Mouse (Mus musculus) heart, postnatal 0 days (tissue): ENCODE results near the gene Tank. TPM values are rescaled to one million over a fixed set of nuclear protein-coding genes. Genes with fewer than 3 reads are reported as not detected.

Experiments used
- ATAC-seq: fragments of 200-750 bp; cut with Nextera tagmentation; 2 replicates; pipeline ENCODE4 v1.8.0; 2017; ENCODE audit warnings: low read depth, moderate number of reproducible peaks, moderate library complexity; ENCODE audit not compliant: insufficient read depth
- DNase-seq: peaks from one replicate; pipeline ENCODE4 v3.0.0-alpha.2; 2016; ENCODE audit warnings: low spot score
- H3K27ac ChIP-seq: fragments of 300-500 bp; sonication (generic); 2 replicates; pipeline ENCODE4 v1.5.1; 2014; ENCODE audit warnings: low read depth, mild to moderate bottlenecking
- H3K27me3 ChIP-seq: fragments of 300-500 bp; sonication (generic); 2 replicates; pipeline ENCODE4 v1.6.1; 2014; ENCODE audit warnings: low read length, mixed read lengths; ENCODE audit not compliant: control insufficient read depth, insufficient read depth
- H3K36me3 ChIP-seq: fragments of 300-500 bp; sonication (generic); replicated peaks from 2 replicates; pipeline ENCODE4 v1.6.1; 2014; ENCODE audit warnings: low read length, mixed read lengths; ENCODE audit not compliant: control insufficient read depth, insufficient read depth
- H3K4me1 ChIP-seq: fragments of 300-500 bp; sonication (generic); 2 replicates; pipeline ENCODE4 v1.6.1; 2014; ENCODE audit warnings: antibody characterized with exemption; ENCODE audit not compliant: control insufficient read depth, insufficient read depth
- H3K4me2 ChIP-seq: fragments of 300-500 bp; sonication (generic); 2 replicates; pipeline ENCODE4 v1.6.1; 2014; ENCODE audit warnings: low read depth, mild to moderate bottlenecking, low read length, moderate library complexity
- H3K4me3 ChIP-seq: fragments of 300-500 bp; sonication (generic); 2 replicates; pipeline ENCODE4 v1.5.1; 2014; ENCODE audit warnings: low read depth, low read length
- H3K9ac ChIP-seq: fragments of 300-500 bp; sonication (generic); replicated peaks from 2 replicates; pipeline ENCODE4 v1.6.1; 2014; ENCODE audit warnings: low read depth, low read length, mixed read lengths
- H3K9me3 ChIP-seq: fragments of 300-500 bp; sonication (generic); replicated peaks from 2 replicates; pipeline ENCODE4 v1.6.1; 2016; ENCODE audit warnings: low read length; ENCODE audit not compliant: control insufficient read depth
- CTCF ChIP-seq: IDR thresholded peaks from 2 replicates; pipeline ENCODE4 v1.5.1; 2016; ENCODE audit warnings: antibody characterized with exemption, control low read depth, low read depth
- EP300 ChIP-seq: IDR thresholded peaks from 2 replicates; pipeline ENCODE4 v1.6.1; 2016; ENCODE audit warnings: antibody characterized with exemption, low read depth
- WGBS: fragments of 180-500 bp; shearing (Covaris S2); extraction: QIAGEN DNeasy Blood & Tissue Kit; methylation state at CpG from one replicate; pipeline ENCODE4 v1.1.7; 2014; 5-methylcytosine and 5-hydroxymethylcytosine counted together
- polyA plus RNA-seq: library from polyadenylated mRNA; unstranded; fragments of >200 nt; fragmentation: Nextera tagmentation; extraction: Ambion mirVana; gene quantifications from 2 replicates; pipeline ENCODE4 v1.2.1, GENCODE M21; 2015
- total RNA-seq: library from RNA; depleted of rRNA; stranded (reverse); fragments of >200 nt; gene quantifications from 2 replicates; pipeline ENCODE4 v1.2.3, GENCODE M21; 2014; ENCODE audit warnings: low replicate concordance; rRNA removed

Tank gene
- total RNA-seq (17.3 and 21.0 TPM in 2 replicates), polyA plus RNA-seq (22.2 and 22.9 TPM in 2 replicates)

- DNase-seq, result no peak
- H3K4me2 ChIP-seq, result peak within 1 kb of the TSS; percentile 12; the same call in 1 of the 2 replicates
- TF ChIP-seq CTCF, result no peak
- no peak for TF ChIP-seq EP300
Observed at GRCm38 (mm10) chr2:61578433-61578832, at the start of gene Tank. TSS of gene Tank (plus strand) at chr2:61578585.

GRCm38 (mm10) chr2:61532326-61532725, 46.1 kb upstream of the Tank start:
- Histone ChIP-seq H3K9ac (no peak overlapping the region), H3K4me1 (no peaks in the 10 kb centered on the region), H3K27me3 (no peaks in the 10 kb centered on the region), H3K4me3 (no peak overlapping the region), H3K4me2 (no peak overlapping the region), H3K36me3 (no peaks in the 10 kb centered on the region), H3K9me3 (no peaks in the 10 kb centered on the region), H3K27ac (no peak overlapping the region)
- no peak for TF ChIP-seq EP300
- no peak for TF ChIP-seq CTCF
- 77% methylated on average over 3 of the region's 3 CpGs for WGBS
- no peak for DNase-seq
- ATAC-seq, result no peak

More at GRCm38 (mm10) chr2:61578433-61578832, at the start of gene Tank:
- H3K9me3 ChIP-seq, result no peaks in the 10 kb centered on the region
- H3K36me3 ChIP-seq, result no peaks in the 10 kb centered on the region
- 79% methylated on average over 10 of the region's 10 CpGs for WGBS
- H3K9ac ChIP-seq, result no peak within 1 kb of the TSS
- ATAC-seq, result no peak
- no peak within 1 kb of the TSS for H3K4me3 ChIP-seq
- no peak within 1 kb of the TSS for H3K27ac ChIP-seq
- no peaks in the 10 kb centered on the region for H3K4me1 ChIP-seq
- no peaks in the 10 kb centered on the region for H3K27me3 ChIP-seq

GRCm38 (mm10) chr2:61533131-61533530, 45.3 kb upstream of the Tank start:
- Histone ChIP-seq H3K4me3 (no peak overlapping the region), H3K27me3 (no peaks in the 10 kb centered on the region), H3K4me1 (no peaks in the 10 kb centered on the region), H3K36me3 (no peaks in the 10 kb centered on the region), H3K27ac (no peak overlapping the region), H3K9me3 (no peaks in the 10 kb centered on the region), H3K4me2 (no peak overlapping the region), H3K9ac (no peak overlapping the region)
- no peak for ATAC-seq
- 64% methylated on average over 2 of the region's 2 CpGs for WGBS
- TF ChIP-seq EP300 (no peak), CTCF (no peak)
- DNase-seq, result no peak

DNA sequence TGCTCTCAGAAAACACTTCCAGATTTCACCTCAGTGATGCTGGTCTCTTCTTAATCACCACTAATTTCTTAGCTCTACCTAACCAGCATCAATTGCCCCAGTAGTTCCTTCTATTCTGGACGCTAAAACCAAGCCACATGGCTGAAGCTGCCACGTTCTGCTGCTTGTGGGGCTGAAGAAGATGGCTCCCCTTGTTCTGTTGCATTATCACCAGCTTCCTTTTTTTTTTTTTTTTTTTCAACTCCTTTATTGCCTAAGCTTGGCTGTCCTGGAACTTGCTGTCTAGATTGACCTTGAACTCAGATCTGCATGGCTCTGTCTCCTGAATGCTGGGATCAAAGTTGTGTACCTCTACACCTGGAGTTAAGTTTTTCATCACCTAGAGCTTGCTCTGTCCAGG, 41.5 kb upstream of the Tank start:
- Histone ChIP-seq H3K4me2 (no peak overlapping the region), H3K9me3 (no peaks in the 10 kb centered on the region), H3K27me3 (no peaks in the 10 kb centered on the region), H3K4me3 (no peak overlapping the region), H3K4me1 (no peaks in the 10 kb centered on the region), H3K9ac (no peak overlapping the region), H3K36me3 (no peaks in the 10 kb centered on the region), H3K27ac (no peak overlapping the region)
- DNase-seq (no peak), ATAC-seq (no peak)
- 78% methylated on average over 2 of the region's 2 CpGs for whole genome bisulfite sequencing
- TF ChIP-seq EP300, result no peak
- no peak for TF ChIP-seq CTCF

DNA sequence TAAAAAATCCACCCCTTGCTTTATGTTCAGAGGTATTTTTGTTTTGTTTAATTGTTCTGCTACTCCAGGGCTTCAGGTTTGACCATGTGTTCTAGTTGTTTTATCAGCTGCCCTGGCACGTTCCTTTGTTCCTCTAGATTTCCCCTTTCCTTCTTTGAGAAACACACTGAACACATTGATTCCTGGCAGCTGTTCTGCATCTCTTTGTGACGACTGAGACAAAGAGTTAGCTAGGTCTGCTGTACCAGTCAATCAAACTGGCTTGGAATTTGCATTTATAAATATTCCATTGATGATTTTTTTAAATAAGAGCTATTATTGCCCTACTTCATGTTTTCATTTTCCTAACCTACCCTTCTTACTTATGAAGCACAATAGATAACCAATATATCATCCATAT, 39.0 kb upstream of the Tank start:
- H3K4me1 ChIP-seq, result no peaks in the 10 kb centered on the region
- H3K9me3 ChIP-seq, result no peaks in the 10 kb centered on the region
- TF ChIP-seq CTCF (no peak), EP300 (no peak)
- H3K4me2 ChIP-seq, result no peak overlapping the region
- no peak for ATAC-seq
- H3K9ac ChIP-seq, result no peak overlapping the region
- WGBS, result 9% methylated on average over 2 of the region's 2 CpGs
- no peaks in the 10 kb centered on the region for H3K36me3 ChIP-seq
- H3K27ac ChIP-seq, result no peak overlapping the region
- no peak overlapping the region for H3K4me3 ChIP-seq
- DNase-seq, result no peak
- no peaks in the 10 kb centered on the region for H3K27me3 ChIP-seq

DNA sequence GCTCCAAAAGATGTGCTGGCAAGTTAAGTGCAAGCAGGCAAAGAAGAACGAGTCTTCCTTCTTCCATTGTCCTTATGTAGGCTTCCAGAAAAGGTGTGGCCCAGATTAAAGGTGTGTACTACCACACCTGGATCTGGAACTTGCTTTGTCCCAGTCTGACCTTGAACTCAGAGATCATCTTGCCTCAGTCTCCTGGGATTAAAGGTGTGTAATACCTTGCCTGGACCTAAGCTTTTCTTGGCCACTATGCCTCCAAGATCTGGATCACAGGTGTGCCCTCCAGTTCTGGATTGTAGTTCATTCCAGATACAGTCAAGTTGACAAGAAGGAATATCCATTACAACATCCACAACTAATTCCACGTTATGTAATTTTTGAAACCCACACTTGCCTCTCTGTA, 36.0 kb upstream of the Tank start:
- Histone ChIP-seq H3K4me3 (no peak overlapping the region), H3K36me3 (no peaks in the 10 kb centered on the region), H3K27me3 (no peaks in the 10 kb centered on the region), H3K4me1 (no peaks in the 10 kb centered on the region), H3K9me3 (no peaks in the 10 kb centered on the region), H3K9ac (no peak overlapping the region), H3K27ac (no peak overlapping the region), H3K4me2 (no peak overlapping the region)
- WGBS, result 70% methylated on average over 2 of the region's 2 CpGs
- DNase-seq (no peak), ATAC-seq (no peak)
- TF ChIP-seq CTCF (no peak), EP300 (no peak)
